Mouse (Mus musculus) T-helper 1 cell (primary cell): Measurements from ENCODE around the gene Olfr1368.

ENCODE experiments used
- in situ Hi-C: fragments of 300-600 bp; cut with MboI, MseI; formaldehyde crosslinking; loops from one replicate; pipeline ENCODE4 v1.15.1; 2025; ENCODE audit warnings: high pct_unique_total_duplicates

Olfr1368 gene

DNA sequence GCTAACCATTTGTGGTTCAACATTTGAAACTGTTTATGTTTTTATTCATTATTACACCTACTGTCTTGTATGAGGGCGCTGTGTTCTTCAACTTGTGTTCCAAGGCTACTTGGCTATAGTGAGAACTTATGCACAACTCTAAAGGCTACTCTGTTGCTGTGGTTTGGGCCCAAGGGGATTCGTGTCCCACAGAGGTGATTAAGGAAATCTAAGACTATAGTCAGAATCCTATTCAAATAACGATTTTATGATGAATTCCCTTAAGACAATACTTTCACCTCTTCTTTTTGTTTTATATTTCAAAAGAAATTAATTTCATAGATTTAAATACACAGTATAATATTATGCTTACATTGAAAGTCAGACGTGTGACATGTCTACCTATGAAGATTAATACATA, at the start of gene Olfr1368:
TSS of gene Olfr1368 (minus strand) at position 101 of the 400 bp plus-strand sequence.
- in situ Hi-C loops = no loop called here

DNA sequence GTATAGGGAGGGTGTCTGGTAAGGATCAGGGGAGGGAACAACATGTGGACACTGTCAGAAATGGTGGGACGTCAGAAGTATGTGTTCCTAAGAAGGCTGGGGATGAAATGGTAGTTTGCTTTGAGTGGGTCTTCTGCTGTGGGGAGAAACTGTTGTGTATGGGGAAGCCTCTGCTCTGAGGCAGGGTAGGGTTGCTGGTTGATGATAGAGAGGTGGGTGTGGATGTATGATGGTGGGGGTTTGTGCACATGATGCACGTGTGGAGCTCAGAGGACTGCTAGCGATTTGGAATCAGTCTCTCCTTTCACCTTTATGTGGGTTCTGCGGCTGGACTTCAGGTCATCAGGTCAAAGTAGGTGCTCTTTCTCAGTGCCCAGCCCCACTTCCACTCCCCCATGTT, 39.9 kb upstream of the Olfr1368 start:
- in situ Hi-C loops = no loop called here

DNA sequence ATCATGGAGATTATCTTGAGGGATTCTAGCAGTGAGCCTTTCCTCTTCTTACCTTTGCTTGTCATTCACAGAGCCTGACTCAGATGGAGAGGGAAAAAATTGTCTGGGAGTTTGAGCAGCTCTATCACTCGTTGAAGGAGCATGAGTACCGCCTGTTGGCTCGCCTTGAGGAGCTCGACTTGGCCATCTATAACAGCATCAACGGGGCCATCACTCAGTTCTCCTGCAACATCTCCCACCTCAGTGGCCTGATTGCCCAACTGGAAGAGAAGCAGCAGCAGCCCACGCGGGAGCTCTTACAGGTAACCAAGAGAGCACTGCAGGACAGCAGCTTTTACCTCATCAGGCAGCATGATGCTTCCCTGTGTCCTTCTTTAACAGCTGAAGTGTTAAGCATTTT, 38.0 kb upstream of the Olfr1368 start:
- in situ Hi-C loops = no loop called here

DNA sequence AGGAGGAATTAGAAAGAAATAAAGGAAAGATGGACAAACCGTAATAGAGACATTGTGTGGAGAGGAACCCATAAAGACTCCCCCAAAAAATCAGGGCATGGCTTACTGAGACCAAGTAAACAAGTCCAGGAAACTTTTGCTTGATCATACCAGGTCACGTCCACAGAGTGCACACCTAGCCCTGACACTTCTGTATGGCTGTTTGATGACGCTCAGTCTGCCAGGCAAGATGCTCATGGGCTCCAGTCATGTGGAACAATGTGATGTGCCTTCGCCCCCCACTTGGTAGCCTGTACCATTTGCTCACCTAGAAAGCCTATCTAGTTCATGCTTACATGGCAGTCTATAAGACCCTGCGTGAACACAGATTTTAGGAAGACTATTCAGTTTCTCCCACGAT, 37.4 kb upstream of the Olfr1368 start:
- in situ Hi-C loops = no loop called here

DNA sequence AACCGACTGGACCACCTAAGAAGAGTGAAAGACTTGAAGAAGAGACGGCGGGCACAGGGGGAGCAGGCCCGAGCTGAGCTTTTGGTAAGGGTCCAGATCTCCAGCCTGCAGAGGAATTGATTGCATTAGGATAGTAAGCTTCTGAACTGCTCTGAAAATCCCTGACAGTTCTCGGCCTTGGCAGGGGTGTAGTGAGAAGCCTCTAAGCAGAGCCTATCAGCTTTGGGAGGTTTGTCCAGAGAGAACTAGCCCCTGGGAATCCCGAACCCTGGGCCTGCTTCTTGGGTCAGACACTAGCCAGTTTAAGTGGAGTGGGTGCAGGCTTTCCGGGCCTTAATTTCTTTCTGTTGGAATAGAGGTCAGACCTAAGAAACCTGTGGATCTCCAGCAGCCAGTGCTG, 36.3 kb upstream of the Olfr1368 start:
- in situ Hi-C loops = no loop called here

DNA sequence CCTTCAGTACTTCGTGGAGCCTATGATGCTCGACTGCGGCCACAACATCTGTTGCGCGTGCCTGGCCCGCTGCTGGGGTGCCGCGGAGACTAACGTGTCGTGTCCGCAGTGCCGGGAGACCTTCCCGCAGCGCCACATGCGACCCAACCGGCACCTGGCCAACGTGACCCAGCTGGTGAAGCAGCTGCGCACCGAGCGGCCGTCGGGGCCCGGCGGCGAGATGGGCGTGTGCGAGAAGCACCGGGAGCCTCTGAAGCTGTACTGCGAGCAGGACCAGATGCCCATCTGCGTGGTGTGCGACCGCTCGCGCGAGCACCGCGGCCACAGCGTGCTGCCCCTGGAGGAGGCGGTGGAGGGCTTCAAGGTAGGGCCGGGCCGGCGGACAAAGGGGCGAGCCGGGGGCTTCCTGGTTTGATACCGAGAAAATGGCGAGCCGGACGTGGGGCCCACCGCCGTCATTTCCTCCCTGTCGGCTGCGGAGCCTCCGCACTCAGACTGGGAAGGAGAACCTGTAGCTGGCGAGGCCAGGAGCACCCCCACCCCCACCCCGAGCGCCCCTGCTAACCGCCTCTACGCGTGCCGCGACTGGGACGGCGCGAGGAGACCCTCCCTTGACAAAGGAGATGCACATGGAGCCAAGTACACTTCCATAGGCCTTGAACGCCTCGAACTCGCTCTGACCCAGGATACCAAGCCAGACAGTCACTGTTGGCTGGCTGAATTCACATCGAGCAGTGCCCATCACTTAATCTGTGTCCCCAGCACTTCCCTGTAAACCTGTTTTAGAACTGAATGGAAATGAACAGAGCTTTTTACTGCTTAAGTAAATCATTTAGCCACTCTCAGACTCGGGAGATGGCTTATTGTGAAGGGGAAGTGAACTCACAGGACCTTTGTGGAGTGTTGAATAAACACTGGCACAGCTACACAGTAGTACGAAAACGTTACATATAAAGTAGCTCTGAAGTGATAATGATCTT, 35.2 kb upstream of the Olfr1368 start:
- in situ Hi-C loops = no loop called here

DNA sequence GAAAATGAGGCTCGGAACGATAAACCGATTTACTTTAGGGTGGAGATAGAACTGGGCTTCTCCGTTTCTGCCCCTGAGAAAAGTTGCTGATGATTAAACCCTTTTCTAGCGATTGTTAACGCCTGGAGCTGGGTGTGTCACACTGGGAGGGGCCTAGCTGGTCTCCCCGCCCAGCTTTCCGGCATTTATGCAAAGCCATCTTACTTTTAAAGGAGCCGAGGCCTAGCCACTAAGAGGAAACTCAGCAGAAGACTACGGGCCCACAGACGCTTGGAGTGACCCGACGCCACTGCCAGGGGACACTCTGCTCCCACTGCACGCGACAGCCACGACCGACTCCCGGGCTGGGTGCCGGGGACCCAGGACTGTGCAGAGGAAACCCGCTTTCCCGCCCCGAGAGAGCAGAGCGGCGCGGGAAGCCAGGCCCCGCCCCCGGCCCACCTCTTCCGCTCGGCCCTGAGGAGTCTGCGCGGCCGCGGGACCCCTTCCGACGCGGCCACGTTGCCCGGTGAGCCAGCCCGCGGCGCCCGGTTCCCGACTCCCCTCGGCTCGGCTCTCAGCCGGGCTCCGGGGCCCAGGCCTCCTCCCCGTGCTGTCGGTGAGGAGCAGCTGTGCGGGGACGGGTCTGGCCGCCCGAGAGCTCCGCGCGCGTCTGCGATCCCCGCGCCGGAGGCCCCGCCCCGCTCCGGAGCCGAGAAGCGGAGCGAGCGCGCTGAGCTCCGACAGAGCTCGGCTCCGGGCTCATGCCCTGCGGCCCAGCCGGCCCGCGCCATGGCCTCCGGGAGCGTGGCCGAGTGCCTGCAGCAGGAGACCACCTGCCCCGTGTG, 34.3 kb upstream of the Olfr1368 start:
- in situ Hi-C loops = no loop called here

DNA sequence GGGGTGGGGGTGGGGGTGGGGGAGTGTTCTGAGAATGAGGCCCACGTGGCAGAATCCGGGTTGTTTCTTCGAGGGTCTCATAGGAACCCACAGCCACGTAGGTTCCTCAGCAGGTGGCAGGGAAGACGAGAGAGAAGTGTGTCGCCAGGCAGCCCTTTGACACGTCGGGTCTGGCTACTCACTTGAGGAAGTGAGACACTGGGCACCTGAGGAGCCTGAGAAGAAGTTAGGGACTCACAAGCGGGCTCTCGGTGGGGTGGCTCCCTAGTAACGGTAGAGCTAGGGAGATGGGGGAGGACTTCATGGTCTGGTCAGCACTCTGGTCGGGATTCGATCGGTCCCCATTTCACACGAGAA, 33.7 kb upstream of the Olfr1368 start, which contains the start of gene Trim27:
TSS of gene Trim27 (plus strand) at position 79 of the 357 bp plus-strand sequence.
- in situ Hi-C loops = no loop called here

DNA sequence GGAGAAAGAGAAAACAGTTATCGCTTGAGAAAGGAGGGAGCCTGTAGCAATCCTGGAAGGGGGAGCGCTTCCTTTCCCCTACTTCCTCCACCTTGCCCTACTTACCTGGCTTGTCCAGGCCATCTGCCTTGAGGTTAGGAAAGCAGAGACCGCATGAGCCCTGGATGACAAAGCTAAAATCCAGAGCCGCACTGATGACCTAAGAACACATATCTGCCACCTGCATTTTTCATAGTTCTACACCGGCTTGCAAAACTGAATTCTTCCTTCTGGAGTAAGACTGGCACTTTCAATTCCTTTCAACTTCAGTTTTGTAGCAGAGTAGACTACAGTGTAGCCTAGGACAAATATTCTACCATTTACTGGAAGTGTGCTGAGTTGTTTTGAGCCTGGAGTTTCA, 32.7 kb upstream of the Olfr1368 start:
- in situ Hi-C loops = no loop called here

DNA sequence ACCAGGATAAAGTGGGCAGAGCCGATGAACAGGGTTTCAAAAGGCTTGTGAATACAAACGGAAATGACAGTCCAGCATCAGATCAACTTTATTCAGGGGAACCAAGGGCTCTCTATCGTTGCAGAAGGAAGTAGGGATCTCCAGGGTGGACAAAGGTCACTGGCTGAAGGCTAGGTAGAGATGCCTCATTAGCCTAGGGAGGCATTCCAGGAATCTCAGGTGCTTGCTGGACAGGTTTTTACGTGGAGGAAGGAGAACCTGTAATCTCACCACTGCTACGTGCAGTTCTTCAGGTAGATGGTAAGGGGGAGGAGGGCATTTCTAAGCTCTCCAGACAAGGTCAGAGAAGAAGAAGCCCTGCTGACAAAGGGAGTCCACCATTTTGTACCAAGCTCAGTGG, 32.0 kb upstream of the Olfr1368 start:
- in situ Hi-C loops = no loop called here

DNA sequence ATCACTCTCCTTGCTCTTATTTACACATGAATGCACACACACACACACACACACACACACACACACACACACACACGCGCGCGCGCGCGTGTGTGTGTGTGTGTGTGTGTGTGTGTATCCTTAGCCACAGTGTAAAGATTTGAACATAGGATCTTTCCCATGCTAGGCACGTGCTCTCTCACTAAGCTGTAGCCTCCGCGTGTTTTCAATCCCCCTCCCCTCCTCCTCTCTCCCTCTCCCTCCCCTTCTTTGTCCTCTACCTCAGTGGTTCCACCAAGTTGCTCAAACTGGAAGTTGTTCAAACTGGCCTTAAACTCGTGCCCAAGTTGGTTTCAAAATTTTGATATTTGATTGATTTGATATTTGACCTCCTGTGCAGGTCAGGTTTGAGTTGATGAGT, 31.1 kb upstream of the Olfr1368 start:
- in situ Hi-C loops = no loop called here

DNA sequence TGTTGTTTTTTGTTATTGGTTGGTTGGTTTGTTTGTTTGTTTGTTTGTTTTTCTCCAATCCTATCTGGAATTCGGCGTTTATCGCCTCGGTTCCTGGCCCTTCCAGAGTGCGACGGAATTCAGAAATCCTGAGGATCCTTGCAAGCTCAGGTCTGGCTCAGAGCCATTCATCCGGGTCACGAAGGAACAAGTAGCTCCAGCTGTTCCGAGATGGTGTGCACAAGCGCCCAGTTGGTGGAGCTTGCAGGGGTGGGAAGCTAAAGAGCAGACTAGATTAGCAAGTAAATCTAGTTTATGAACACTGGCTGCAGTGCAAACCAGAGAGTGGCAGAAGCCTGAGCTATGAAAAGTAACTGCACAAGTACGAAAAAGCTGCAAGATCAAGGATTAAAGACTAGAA, 27.4 kb upstream of the Olfr1368 start:
- in situ Hi-C loops = loop anchor here (5.0 kb wide), 2 partner anchors 59 to 744 kb away; no protein-coding TSS in a partner anchor

DNA sequence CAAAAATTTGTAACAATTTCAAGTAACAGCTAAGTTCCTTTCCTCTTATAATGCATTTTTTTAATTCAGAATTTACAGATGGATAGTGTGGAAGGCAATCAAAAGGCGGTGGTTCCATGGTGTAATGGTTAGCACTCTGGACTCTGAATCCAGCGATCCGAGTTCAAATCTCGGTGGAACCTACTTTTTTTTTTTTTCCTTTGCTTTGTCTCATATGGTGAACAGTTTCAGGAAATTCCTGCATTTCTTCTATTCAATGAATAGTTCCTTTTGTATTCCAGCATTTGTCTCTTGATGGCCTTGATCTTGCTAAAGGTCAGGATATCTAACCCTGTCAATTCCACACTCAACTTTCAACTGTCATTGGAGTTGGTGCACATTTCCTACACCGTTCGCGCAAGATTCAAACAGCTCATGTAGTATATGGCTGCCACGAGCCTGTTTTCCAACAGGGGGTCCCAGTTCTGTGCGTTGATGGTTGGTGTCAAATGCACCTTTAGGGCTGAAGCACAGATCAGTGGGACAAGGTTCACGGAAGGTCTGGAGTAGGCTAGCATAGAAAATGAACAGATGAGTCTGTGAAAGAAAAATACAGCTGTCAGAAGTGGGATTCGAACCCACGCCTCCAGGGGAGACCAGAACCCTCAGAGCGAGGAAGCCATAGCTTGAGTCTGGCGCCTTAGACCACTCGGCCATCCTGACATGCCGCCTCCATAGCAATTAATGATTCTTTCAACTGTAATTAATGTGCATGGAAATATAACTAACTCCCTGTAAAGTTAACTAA, 26.8 kb upstream of the Olfr1368 start:
- in situ Hi-C loops = loop anchor here (5.0 kb wide), 2 partner anchors 60 to 745 kb away; no protein-coding TSS in a partner anchor

DNA sequence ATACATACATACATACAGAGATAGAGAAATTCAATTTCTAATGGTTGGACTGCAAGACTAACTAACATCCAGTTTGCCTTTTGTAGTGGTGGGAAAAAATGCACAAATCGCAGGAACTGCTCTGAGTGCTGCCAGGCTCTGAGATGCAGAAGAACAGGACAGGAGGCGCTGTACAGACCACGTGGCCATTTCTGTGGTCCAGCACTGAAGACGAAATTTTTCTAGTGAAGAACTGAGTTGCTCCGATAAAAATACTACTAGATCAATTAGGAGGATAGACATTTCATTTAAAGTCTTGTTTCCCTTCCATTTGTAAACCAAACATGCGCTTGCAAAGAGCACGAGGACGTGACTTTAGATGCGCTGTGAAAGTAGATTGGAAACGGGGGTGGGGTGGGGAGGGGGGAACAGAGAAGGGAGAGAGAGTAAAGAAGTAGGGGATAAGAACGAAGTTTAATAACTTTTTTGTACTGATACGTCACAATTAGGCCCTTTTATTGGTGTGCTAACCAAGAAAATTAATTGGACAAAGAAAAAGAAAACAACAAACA, 26.0 kb upstream of the Olfr1368 start:
- in situ Hi-C loops = loop anchor here (5.0 kb wide), 2 partner anchors 61 to 746 kb away; no protein-coding TSS in a partner anchor

DNA sequence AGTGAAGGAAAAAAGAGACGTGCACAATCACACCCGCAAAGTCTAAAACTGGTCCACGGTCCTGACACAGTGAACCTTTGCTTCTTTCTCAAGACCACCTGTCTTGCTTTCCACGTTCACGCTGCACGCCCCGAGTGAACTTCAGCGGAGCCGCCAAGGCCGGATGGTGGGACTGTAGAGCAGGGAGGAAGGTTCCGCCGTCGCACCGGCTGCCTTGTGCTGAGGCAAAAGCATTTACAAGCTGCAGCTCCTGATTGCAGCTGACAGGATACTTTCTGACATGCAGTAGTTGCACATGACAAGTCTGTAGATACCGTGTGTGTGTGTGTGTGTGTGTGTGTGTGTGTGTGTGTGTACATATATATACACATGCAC, 25.5 kb upstream of the Olfr1368 start:
- in situ Hi-C loops = loop anchor here (5.0 kb wide), 2 partner anchors 61 to 746 kb away; no protein-coding TSS in a partner anchor

DNA sequence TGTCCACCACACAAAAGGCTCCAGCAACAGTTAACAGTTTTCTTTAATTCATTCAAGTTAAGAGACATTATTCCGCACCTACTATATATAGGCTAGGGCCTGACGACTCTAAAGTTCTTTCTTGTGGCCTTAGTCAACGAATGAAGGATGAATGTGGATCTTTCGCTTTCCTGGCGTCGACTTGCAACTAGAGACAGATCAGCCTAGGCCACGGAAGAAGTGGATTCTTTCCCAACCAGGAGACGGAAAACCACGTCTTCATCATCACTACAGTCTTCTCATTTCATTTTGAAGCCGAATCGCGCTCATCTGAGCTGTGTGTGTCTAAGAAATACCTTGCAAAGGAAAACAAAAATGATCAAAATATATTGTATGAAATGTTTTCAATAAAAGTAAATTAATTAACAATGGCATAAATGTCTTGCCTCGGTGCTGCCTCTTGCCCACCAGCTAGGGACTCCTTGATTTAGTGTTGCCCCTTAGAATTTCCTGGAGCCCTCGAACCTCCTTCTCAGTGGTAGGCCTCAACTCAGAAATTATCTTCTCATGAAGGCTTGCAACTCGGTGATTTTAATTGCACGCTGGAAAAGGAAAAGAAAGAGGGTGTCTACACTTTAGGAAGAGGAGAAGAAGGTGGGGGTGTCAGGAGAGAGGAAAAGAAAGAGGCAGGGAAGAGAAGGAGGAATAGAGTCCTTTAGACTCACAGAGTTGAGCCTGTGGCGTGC, 24.9 kb upstream of the Olfr1368 start:
- in situ Hi-C loops = loop anchor here (5.0 kb wide), 2 partner anchors 62 to 747 kb away; no protein-coding TSS in a partner anchor

DNA sequence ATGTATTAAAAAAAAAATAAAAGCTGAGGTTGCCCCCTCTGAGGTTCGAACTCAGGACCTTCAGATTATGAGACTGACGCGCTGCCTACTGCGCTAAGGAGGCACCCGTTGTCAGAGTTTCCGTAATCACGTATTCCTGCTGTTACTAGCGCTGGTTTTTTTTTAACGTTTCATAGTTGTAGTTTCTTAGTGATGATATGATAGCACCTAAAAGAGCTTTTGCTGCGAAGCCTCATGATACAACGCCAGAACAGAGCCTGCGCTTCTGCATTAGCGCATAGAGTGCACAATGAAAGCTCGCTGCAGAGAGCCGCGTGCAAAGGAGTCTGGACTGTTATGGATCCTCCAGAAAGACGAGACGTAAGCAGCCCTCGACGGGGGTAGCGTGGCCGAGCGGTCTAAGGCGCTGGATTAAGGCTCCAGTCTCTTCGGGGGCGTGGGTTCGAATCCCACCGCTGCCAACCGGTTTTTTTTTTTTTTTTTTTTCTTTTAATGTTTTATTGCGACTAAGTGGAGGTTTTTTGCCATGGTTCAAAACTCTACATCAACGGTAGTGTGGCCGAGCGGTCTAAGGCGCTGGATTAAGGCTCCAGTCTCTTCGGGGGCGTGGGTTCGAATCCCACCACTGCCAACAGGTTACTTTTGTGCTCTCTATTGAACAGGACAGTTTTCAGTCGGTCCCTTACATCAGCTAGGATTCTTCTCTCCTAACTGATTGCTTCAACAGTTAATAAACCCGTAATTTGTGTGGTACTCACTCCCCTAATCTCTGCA, 24.2 kb upstream of the Olfr1368 start:
- in situ Hi-C loops = loop anchor here (5.0 kb wide), 2 partner anchors 62 to 747 kb away; no protein-coding TSS in a partner anchor

DNA sequence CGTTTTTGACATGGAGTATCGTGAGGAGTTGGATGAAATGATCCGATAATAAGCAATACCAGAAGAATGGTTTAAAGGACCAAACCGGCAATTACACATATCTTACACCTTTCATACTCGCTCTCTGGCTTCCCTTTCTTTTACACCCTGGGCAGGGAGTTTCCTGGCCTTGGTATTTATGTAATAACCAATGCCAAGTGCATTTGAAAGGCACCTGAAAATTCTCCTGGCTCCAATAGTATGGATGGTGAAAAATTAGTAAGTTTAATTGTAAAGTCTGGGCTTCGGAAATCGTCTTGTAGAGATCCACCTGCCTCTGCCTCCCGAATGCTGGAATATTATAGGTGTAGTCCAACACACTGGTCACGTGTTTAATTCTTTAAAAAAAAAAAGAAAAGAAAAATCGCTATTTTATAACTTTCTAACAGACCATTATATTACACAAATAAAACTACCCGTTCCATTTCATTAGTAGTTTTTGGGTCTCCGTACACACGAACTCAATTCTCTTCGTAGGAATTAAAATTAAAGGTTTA, 23.5 kb upstream of the Olfr1368 start:
- in situ Hi-C loops = no loop called here

DNA sequence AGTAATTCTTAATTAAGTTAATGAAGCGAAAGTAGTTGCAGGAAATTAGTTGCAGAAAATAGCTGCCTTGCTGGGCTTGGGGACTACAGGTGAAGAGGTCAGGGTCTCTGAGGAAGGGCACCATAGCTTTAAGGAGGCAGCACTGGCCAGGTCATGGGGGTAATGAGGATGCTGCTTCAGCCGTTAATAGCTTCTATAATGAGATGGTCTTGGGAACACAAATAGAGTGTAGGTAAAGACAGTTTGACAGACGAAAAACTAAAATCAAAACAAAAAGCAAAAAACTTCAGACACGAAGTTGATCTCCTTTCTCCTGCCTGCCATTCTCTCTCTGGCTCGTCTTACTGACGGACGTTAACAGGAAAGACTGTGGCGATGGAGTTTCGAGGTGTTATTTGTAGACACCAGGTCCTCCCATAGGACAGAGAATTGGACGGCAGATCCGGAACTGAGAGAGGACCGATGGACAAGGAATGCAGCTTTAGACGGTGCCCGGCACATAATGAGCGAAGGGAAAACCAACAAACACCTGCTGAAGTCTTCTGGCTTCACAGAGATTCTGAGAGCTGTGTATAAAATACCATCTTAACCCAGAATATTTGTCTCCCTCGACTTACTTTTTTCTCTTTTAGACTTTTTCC, 22.8 kb upstream of the Olfr1368 start:
- in situ Hi-C loops = no loop called here
